Mouse (Mus musculus): ENCODE measurements around the gene Dnajc3. TPM values are rescaled to one million over a fixed set of nuclear protein-coding genes. Genes with fewer than 3 reads are reported as not detected.

Dnajc3 gene
- polyA plus RNA-seq, 1 experiment from 2014 or later: 21.5 TPM

DNA sequence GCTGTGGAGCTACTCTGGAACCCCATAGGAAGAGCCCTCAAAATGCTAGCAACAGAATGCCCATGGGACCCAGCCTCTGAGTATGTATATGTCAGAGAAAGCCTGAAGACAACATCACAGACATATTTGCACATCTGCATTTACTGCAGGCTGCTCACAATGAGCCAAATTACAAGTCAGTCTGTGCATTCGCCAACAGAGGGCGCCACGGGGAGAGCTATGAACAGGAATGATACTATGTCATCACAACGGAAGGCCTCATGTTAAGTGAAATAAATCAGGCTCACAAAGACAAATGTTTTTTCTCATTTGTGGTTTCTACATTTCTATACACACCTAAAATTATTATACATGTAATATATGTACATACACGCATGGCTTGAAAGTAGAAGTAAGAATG is 88.1 kb downstream of the Dnajc3 start:
- no peaks in the 10 kb centered on the region for H3K27me3 ChIP-seq
- 64% methylated on average over 5 of the region's 5 CpGs for WGBS
- H3K4me1 ChIP-seq (replicated peaks): no peaks in the 10 kb centered on the region
- no peak overlapping the region for H3K4me2 ChIP-seq
- no peak for ATAC-seq (ENCODE audit: low FRiP score)
- no peak overlapping the region for H3K27ac ChIP-seq
- H3K4me3 ChIP-seq: no peak overlapping the region
- H3K36me3 ChIP-seq: peaks cover 15% of the 10 kb centered on the region
- H3K9me3 ChIP-seq: no peaks in the 10 kb centered on the region
- no peak overlapping the region for H3K9ac ChIP-seq

DNA sequence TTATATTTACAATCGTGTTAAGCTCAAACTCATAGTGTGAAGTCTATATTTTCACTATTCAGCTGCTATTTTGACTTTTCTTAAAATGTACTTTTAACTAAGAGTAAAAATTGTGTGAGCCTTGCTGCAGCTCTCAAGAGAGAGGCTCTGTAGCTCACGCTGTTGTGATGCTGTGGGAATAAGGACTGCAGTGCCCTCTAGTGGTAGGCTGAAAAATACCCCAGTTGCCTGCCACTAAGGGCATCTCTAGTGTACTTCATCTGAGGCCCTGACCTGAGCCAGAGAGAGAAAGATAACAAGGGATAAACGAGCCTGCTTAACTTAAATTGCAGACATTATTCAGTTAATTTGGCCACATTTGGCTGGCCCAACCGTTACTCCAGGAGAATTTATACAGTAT is 89.4 kb downstream of the Dnajc3 start:
- H3K4me3 ChIP-seq: no peak overlapping the region
- ATAC-seq (ENCODE audit: low FRiP score): no peak
- H3K27me3 ChIP-seq: no peaks in the 10 kb centered on the region
- H3K27ac ChIP-seq: no peak overlapping the region
- no peaks in the 10 kb centered on the region for H3K4me1 ChIP-seq (replicated peaks)
- no peak overlapping the region for H3K9ac ChIP-seq
- H3K9me3 ChIP-seq: no peaks in the 10 kb centered on the region
- peaks cover 26% of the 10 kb centered on the region for H3K36me3 ChIP-seq
- H3K4me2 ChIP-seq: no peak overlapping the region
- WGBS: 51% methylated on average over 4 of the region's 4 CpGs

DNA sequence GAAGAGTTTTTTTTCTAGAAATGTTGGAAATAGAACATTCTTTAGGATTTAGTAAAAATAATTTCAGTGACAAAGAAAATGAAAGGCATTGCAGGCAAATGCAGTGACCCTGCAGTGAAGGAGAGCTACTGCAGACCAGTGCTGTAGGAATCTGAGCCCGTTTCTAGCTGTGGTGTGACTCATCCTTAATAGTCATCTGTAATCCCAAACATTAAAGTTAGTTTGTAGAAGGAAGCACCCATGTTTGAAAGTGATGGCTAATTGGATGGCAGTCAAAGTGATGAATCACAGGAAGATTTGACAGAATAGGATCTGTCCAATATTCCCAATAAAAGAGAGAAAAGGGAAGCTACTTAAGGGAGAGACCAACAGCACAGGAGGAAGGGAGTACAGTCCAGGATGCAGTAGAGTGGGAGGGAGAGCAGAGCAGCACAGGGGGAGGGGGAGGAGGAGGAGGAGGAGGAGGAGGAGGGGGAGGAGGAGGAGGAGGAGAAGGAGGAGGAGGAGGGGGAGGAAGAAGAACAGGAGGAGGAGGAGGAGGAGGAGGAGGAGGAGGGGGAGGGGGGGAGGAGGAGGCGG is 90.0 kb downstream of the Dnajc3 start:
- no peak overlapping the region for H3K9ac ChIP-seq

More for the DNA sequence above, 90.0 kb downstream of the Dnajc3 start:
- WGBS: 70% methylated on average over 2 of the region's 2 CpGs
- peaks cover 29% of the 10 kb centered on the region for H3K36me3 ChIP-seq
- no peaks in the 10 kb centered on the region for H3K9me3 ChIP-seq
- no peak overlapping the region for H3K4me2 ChIP-seq
- no peak overlapping the region for H3K27ac ChIP-seq
- H3K4me1 ChIP-seq (replicated peaks): no peaks in the 10 kb centered on the region
- no peaks in the 10 kb centered on the region for H3K27me3 ChIP-seq
- no peak overlapping the region for H3K4me3 ChIP-seq
- no peak for ATAC-seq (ENCODE audit: low FRiP score)

Other genes starting within 250 kb of the Dnajc3 start
- 1.9 and 2.0 TPM in 2 replicates for gene Abcc4, start 231.8 kb upstream of the Dnajc3 start, polyA plus RNA-seq (2015; fragmentation: Nextera tagmentation; extraction: Ambion mirVana)
- gene Cldn10, start 150.1 kb upstream of the Dnajc3 start, polyA plus RNA-seq (2015; fragmentation: Nextera tagmentation; extraction: Ambion mirVana): 0.65 and 1.5 TPM in 2 replicates
- gene Dzip1, start 12.5 kb upstream of the Dnajc3 start, polyA plus RNA-seq (2015; fragmentation: Nextera tagmentation; extraction: Ambion mirVana): 56.3 and 57.0 TPM in 2 replicates
- gene Uggt2, start 161.5 kb downstream of the Dnajc3 start, polyA plus RNA-seq (2015; fragmentation: Nextera tagmentation; extraction: Ambion mirVana): 18.5 and 22.2 TPM in 2 replicates
- gene Hs6st3, start 200.4 kb downstream of the Dnajc3 start, polyA plus RNA-seq (2015; fragmentation: Nextera tagmentation; extraction: Ambion mirVana): 1.2 and 1.9 TPM in 2 replicates